Mouse (Mus musculus) kidney, adult 2 months (tissue): ENCODE data around the gene Rnaset2a.
"Not testable (repeated sequence)": the region's sequence is repeated elsewhere in the genome, so short reads cannot be mapped to it uniquely, and the experiment has no call there.

Experiments
- CTCF ChIP-seq: fragments of 200-500 bp; conservative IDR thresholded peaks from 2 replicates; pipeline ENCODE4 v1.5.1; 2011; ENCODE audit warnings: low read depth, mild to moderate bottlenecking, control low read depth, low read length, moderate library complexity, mixed read lengths; ENCODE audit not compliant: insufficient read depth, insufficient read length
- POLR2A ChIP-seq: fragments of 200-500 bp; IDR thresholded peaks from one replicate; pipeline ENCODE4 v1.6.1; 2011; ENCODE audit warnings: low read depth, low read length, control low read depth

DNA sequence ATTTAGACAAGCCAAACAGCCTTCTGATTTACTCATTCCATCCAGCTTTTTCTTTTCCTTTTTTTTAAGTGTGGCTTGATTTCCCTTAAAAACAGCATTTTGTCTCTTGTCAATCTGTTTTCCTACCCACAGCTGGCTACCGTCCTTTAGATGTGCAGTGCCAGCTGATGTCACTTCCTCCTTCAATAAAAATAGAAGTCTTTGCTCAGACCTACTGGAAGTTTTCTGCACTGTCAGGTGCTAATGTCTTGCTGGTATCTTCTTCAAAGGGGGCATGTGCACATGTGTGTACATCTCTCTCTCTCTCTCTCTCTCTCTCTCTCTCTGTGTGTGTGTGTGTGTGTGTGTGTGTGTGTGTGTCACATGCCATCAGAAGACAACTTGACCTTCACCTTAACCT is 35.7 kb downstream of the Rnaset2a start:
- TF ChIP-seq CTCF, POLR2A: not testable (repeated sequence)
